Mouse (Mus musculus): ENCODE data around the gene Zscan26. TPM values are rescaled to one million over a fixed set of nuclear protein-coding genes. Genes with fewer than 3 reads are reported as not detected.
A peak's percentile ranks its signal among the peaks of the same experiment; 100 is the strongest.
"Not testable (repeated sequence)": the region's sequence is repeated elsewhere in the genome, so short reads cannot be mapped to it uniquely, and the experiment has no call there.

Gene Zscan26
- polyA plus RNA-seq, 1 experiment from 2014 or later, result 33.0 TPM

- H3K36me3 ChIP-seq; H3K4me2 ChIP-seq; ATAC-seq (ENCODE audit: insufficient read depth, low FRiP score, low read depth); H3K27ac ChIP-seq; H3K27me3 ChIP-seq (replicated peaks); H3K4me3 ChIP-seq (replicated peaks); H3K9me3 ChIP-seq; H3K9ac ChIP-seq; H3K4me1 ChIP-seq: not testable (repeated sequence)
- 47% methylated on average over 9 of the region's 9 CpGs for WGBS
These were observed 9.0 kb upstream of the Zscan26 start for GRCm38 (mm10) chr13:21462516-21462915.

DNA sequence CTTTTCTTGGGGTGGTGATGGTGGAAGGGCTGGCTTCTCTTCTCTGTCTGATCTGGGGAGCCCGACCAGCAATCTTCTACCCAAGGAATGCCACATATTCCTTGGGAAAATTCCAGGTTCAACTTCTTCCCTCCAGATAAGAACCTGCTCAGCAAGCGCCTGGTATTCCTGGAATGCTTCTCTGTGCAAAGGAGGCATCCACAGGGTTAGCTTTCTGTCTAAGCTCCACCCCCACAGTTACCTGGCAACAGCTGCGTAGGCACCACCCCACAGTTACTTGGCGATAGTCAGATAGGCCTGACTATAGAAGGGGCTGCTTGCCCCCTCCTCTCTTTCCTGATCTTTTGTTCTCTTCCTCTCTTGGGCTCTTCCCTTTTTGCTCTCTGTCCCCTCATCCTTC is 2.8 kb upstream of the Zscan26 start:
- 8% methylated on average over 4 of the region's 4 CpGs for WGBS
- Histone ChIP-seq H3K27me3 (replicated peaks) (no peaks in the 10 kb centered on the region), H3K4me3 (replicated peaks) (no peak overlapping the region), H3K9ac (no peak overlapping the region), H3K27ac (no peak overlapping the region), H3K4me1 (peaks cover 6% of the 10 kb centered on the region; the same call in 1 of the 2 replicates), H3K9me3 (no peaks in the 10 kb centered on the region), H3K36me3 (no peaks in the 10 kb centered on the region), H3K4me2 (no peak overlapping the region)
- peak; percentile 74; the same call in 1 of the 2 replicates for ATAC-seq (ENCODE audit: insufficient read depth, low FRiP score, low read depth)

DNA sequence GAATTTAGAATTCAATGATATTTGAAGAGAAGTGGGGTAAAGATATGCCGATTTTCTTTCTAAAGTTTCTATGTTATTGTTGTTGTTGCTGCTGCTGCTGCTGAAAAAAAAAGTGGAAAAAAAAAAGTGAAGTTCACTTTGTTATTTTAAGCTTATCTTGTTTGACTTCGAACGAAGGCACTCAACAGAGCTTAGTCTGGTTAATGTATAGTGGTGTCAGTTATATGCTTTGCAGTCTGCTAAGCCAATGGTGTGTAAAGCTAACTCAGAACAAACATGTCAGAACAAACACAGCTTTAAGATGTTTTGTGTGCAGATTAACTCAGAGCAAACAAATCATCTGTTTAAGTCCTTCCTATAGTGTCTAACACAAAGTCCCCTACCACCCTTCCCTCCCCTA is 603 bp upstream of the Zscan26 start:
- H3K4me1 ChIP-seq, result peaks cover 6% of the 10 kb centered on the region; the same call in 1 of the 2 replicates
- H3K4me3 ChIP-seq (replicated peaks), result no peak overlapping the region
- H3K4me2 ChIP-seq, result peak overlapping the region; percentile 48
- H3K36me3 ChIP-seq, result no peaks in the 10 kb centered on the region
- no peaks in the 10 kb centered on the region for H3K9me3 ChIP-seq
- peak; percentile 61; the same call in 1 of the 2 replicates for ATAC-seq (ENCODE audit: insufficient read depth, low FRiP score, low read depth)
- H3K27ac ChIP-seq, result peak overlapping the region; percentile 85; the same call in 1 of the 2 replicates
- no peak overlapping the region for H3K9ac ChIP-seq
- H3K27me3 ChIP-seq (replicated peaks), result no peaks in the 10 kb centered on the region
- 46% methylated on average over 3 of the region's 3 CpGs for WGBS

DNA sequence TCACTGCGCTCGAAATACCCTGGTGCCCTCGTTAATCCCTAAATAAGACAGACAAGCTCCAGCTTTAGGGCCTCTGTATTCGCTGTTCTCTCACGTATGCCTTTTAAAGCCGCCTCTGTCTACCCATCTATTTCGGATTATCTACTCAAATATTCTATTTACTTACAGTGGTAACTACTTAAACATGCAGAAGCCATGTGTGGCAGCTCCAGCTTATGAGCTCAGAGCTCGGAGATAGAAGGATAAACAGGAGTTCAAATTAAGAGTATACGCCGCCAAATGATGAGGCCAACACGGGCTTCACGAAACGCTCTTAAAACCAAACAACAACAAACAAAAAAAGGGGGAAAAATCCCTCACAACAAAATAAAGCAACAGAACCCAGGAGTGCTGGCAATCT is 488 bp downstream of the Zscan26 start:
- Histone ChIP-seq H3K4me2 (peak overlapping the region; percentile 48), H3K9me3 (no peaks in the 10 kb centered on the region), H3K4me3 (replicated peaks) (peak overlapping the region; percentile 74), H3K9ac (peak overlapping the region; percentile 55; the same call in 1 of the 2 replicates), H3K27me3 (replicated peaks) (no peaks in the 10 kb centered on the region), H3K4me1 (peaks cover 6% of the 10 kb centered on the region; the same call in 1 of the 2 replicates), H3K36me3 (peaks cover 1% of the 10 kb centered on the region), H3K27ac (peak overlapping the region; percentile 85)
- no peak for ATAC-seq (ENCODE audit: insufficient read depth, low FRiP score, low read depth)
- 2% methylated on average over 13 of the region's 13 CpGs for WGBS

DNA sequence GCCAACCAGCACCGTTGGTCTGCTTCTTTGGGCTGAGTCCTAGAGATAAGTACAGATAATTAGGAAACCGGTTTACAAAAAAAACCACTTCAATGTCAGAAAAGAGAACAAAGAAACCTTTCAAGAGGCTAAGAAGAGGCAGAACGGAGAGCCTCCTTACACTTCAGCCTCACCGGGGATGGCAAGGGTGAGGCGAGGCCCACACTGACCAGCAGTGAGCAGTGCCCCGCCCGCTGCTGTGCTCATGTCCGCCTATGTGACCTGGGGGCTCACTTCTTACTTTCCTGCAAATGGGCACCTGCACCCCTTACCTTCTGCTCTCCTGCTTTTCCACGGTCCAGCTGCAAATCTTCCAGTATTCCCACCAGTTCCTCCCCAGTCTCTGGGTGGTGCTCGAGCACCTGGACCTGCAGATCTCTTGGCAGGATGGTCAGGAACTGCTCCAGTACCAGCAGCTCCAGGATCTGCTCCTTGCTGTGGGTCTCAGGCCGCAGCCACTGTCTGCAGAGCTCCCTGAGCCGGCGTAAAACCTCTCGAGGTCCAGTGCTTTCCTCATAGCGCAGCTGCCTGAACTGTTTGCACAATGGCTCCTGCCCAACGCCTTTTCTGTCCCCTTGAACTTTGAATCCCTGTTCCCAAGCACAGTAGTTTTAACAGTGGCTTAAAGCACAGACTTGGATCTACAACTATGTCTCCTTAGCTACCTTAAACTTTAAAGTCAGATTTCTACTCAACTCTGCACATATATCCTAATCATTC is 5.5 kb downstream of the Zscan26 start:
- 72% methylated on average over 16 of the region's 16 CpGs for WGBS
- peaks cover 21% of the 10 kb centered on the region for H3K36me3 ChIP-seq
- 0 out of 2 replicates have a peak overlapping the region, but pooled peaks have one; percentile 13 for H3K27ac ChIP-seq

DNA sequence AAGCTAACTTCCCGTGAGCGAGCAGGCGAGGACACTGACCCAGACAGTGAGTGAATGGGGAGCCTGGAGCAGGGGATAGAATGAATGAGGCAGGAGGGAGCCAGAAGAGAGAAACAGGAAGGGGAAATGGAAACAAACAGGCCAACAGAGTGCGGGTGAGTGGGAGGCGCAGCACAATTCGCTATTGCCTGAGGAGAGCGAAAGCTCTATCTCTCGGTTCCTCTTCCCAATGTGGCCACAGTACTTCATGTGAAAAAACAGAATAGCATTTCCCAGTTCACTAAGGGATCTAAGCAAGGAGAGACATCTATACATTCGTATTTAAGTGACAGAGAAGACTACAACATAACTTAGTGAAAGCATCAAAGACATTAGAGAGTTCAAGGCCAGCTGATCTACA is 6.7 kb downstream of the Zscan26 start:
- Histone ChIP-seq H3K36me3 (peaks cover 21% of the 10 kb centered on the region), H3K27ac (no peak overlapping the region), H3K27me3 (replicated peaks) (no peaks in the 10 kb centered on the region), H3K9me3 (no peaks in the 10 kb centered on the region), H3K4me3 (replicated peaks) (no peak overlapping the region), H3K9ac (no peak overlapping the region), H3K4me2 (no peak overlapping the region), H3K4me1 (no peaks in the 10 kb centered on the region)
- ATAC-seq (ENCODE audit: insufficient read depth, low FRiP score, low read depth), result no peak
- 88% methylated on average over 9 of the region's 9 CpGs for WGBS

More for the DNA sequence above, 5.5 kb downstream of the Zscan26 start:
- Histone ChIP-seq H3K27me3 (replicated peaks) (no peaks in the 10 kb centered on the region), H3K4me1 (peaks cover 6% of the 10 kb centered on the region; the same call in 1 of the 2 replicates), H3K4me2 (no peak overlapping the region), H3K4me3 (replicated peaks) (no peak overlapping the region), H3K9ac (no peak overlapping the region), H3K9me3 (no peaks in the 10 kb centered on the region)
- peak; percentile 31; the same call in 1 of the 2 replicates for ATAC-seq (ENCODE audit: insufficient read depth, low FRiP score, low read depth)

GRCm38 (mm10) chr13:21441207-21441572 is 12.3 kb downstream of the Zscan26 start:
- WGBS, result 16% methylated on average over 10 of the region's 10 CpGs
- peak overlapping the region; percentile 80; the same call in 1 of the 2 replicates for H3K27ac ChIP-seq

GRCm38 (mm10) chr13:21440503-21441206 is 12.9 kb downstream of the Zscan26 start, which contains the start of gene Pgbd1:
TSS of gene Pgbd1 (minus strand) at chr13:21441058.
- ATAC-seq (ENCODE audit: insufficient read depth, low FRiP score, low read depth), result peak; percentile 79; the same call in 1 of the 2 replicates
- H3K27me3 ChIP-seq (replicated peaks), result no peaks in the 10 kb centered on the region
- WGBS, result under 1% methylated on average over 32 of the region's 32 CpGs

More at GRCm38 (mm10) chr13:21441207-21441572, 12.3 kb downstream of the Zscan26 start:
- no peaks in the 10 kb centered on the region for H3K27me3 ChIP-seq (replicated peaks)
- H3K4me3 ChIP-seq (replicated peaks), result peak overlapping the region; percentile 54
- H3K9ac ChIP-seq, result no peak overlapping the region
- ATAC-seq (ENCODE audit: insufficient read depth, low FRiP score, low read depth), result no peak
- no peaks in the 10 kb centered on the region for H3K4me1 ChIP-seq
- H3K4me2 ChIP-seq, result peak overlapping the region; percentile 75
- H3K36me3 ChIP-seq, result peaks cover 11% of the 10 kb centered on the region
- H3K9me3 ChIP-seq, result no peaks in the 10 kb centered on the region

GRCm38 (mm10) chr13:21435476-21435875 is 18.1 kb downstream of the Zscan26 start:
- Histone ChIP-seq H3K4me2 (no peak overlapping the region), H3K27ac (no peak overlapping the region), H3K9ac (no peak overlapping the region), H3K27me3 (replicated peaks) (no peaks in the 10 kb centered on the region), H3K9me3 (no peaks in the 10 kb centered on the region), H3K4me3 (replicated peaks) (no peak overlapping the region), H3K4me1 (no peaks in the 10 kb centered on the region), H3K36me3 (no peaks in the 10 kb centered on the region)
- WGBS, result 79% methylated on average over 4 of the region's 4 CpGs
- no peak for ATAC-seq (ENCODE audit: insufficient read depth, low FRiP score, low read depth)

More at GRCm38 (mm10) chr13:21440503-21441206, 12.9 kb downstream of the Zscan26 start, which contains the start of gene Pgbd1:
- H3K4me1 ChIP-seq, result no peaks in the 10 kb centered on the region
- H3K36me3 ChIP-seq, result peaks cover 11% of the 10 kb centered on the region
- H3K9me3 ChIP-seq, result no peaks in the 10 kb centered on the region
- H3K9ac ChIP-seq, result peak within 1 kb of the TSS; percentile 45
- peak within 1 kb of the TSS; percentile 80 for H3K27ac ChIP-seq
- peak within 1 kb of the TSS; percentile 54 for H3K4me3 ChIP-seq (replicated peaks)
- H3K4me2 ChIP-seq, result peak within 1 kb of the TSS; percentile 75

- Histone ChIP-seq H3K4me2 (no peak overlapping the region), H3K27me3 (replicated peaks) (no peaks in the 10 kb centered on the region)
- 98% methylated on average over 1 of the region's 1 CpGs for WGBS
These were observed 25.9 kb downstream of the Zscan26 start for GRCm38 (mm10) chr13:21427631-21428030.

GRCm38 (mm10) chr13:21423301-21423700 is 30.2 kb downstream of the Zscan26 start:
- 65% methylated on average over 5 of the region's 5 CpGs for WGBS
- no peak for ATAC-seq (ENCODE audit: insufficient read depth, low FRiP score, low read depth)
- Histone ChIP-seq H3K9ac (no peak overlapping the region), H3K27ac (no peak overlapping the region), H3K36me3 (no peaks in the 10 kb centered on the region), H3K4me1 (no peaks in the 10 kb centered on the region), H3K4me2 (no peak overlapping the region), H3K4me3 (replicated peaks) (no peak overlapping the region), H3K9me3 (no peaks in the 10 kb centered on the region), H3K27me3 (replicated peaks) (no peaks in the 10 kb centered on the region)

More at GRCm38 (mm10) chr13:21427631-21428030, 25.9 kb downstream of the Zscan26 start:
- Histone ChIP-seq H3K4me3 (replicated peaks) (no peak overlapping the region), H3K4me1 (no peaks in the 10 kb centered on the region), H3K9me3 (no peaks in the 10 kb centered on the region), H3K9ac (no peak overlapping the region), H3K36me3 (no peaks in the 10 kb centered on the region), H3K27ac (no peak overlapping the region)
- no peak for ATAC-seq (ENCODE audit: insufficient read depth, low FRiP score, low read depth)

DNA sequence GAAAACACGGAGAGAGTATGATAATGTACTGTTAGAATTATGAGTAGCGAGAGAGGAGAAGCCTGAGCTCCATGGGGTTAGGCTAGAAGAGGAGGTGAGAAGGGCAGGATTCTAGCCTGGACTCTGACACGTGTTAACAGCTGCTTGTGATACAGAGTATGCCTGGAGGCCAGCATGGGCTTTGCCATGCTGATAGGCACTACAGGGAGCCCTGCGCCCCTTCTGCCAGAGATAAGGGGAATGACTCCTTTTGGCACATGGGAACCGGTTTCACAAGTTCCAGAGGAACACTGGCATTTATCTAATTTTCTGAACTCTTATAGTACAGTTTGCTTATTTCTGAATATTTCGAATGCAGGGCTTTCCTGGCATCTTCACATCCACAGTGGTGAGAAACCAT is 34.7 kb downstream of the Zscan26 start:
- no peaks in the 10 kb centered on the region for H3K4me1 ChIP-seq
- H3K36me3 ChIP-seq, result no peaks in the 10 kb centered on the region
- whole genome bisulfite sequencing, result 50% methylated on average over 6 of the region's 6 CpGs
- H3K4me3 ChIP-seq (replicated peaks), result no peak overlapping the region
- no peak overlapping the region for H3K9ac ChIP-seq
- no peaks in the 10 kb centered on the region for H3K9me3 ChIP-seq
- peak; percentile 95 for ATAC-seq (ENCODE audit: insufficient read depth, low FRiP score, low read depth)
- H3K27ac ChIP-seq, result no peak overlapping the region
- H3K27me3 ChIP-seq (replicated peaks), result no peaks in the 10 kb centered on the region
- no peak overlapping the region for H3K4me2 ChIP-seq

Data from stomach, embryonic 15.5 days (tissue).